Mouse (Mus musculus) MEL (cell line): ENCODE measurements around the gene Hist1h2ac. TPM values are rescaled to one million over a fixed set of nuclear protein-coding genes. Genes with fewer than 3 reads are reported as not detected.
A peak's percentile ranks its signal among the peaks of the same experiment; 100 is the strongest.

Experiments used
- DNase-seq: peaks from one replicate; pipeline ENCODE4 v3.0.0; 2011; ENCODE audit warnings: low read depth, low spot score
- H3K27ac ChIP-seq: 2 replicates; pipeline ENCODE4 v1.5.1; 2012; ENCODE audit warnings: low read depth, mild to moderate bottlenecking, control low read depth, low read length, moderate library complexity; ENCODE audit not compliant: control insufficient read depth
- H3K27me3 ChIP-seq, 2 experiments: fragments of 150-350 bp in 1 of 2; sonication (generic) in 1 of 2; 2 replicates each; pipeline ENCODE4 v1.6.1; 2012; ENCODE audit warnings: low read length in 2 of 2, mild to moderate bottlenecking in 2 of 2, improper control_type of control experiment in 1 of 2, moderate library complexity in 1 of 2; ENCODE audit not compliant: insufficient read depth in 2 of 2, control insufficient read depth in 1 of 2
- H3K36me3 ChIP-seq, 2 experiments: 2 replicates each; pipeline ENCODE4 v1.6.1; 2012 to 2014; ENCODE audit warnings: low read length in 2 of 2, improper control_type of control experiment in 1 of 2, inconsistent platforms in 1 of 2, mild to moderate bottlenecking in 1 of 2; ENCODE audit not compliant: insufficient read depth in 2 of 2, control insufficient read depth in 1 of 2
- H3K4me1 ChIP-seq, 2 experiments: fragments of 150-350 bp in 1 of 2; sonication (generic) in 1 of 2; 2 replicates each; pipeline ENCODE4 v1.6.1; 2012; ENCODE audit warnings: low read length in 2 of 2, improper control_type of control experiment in 1 of 2, mild to moderate bottlenecking in 1 of 2; ENCODE audit not compliant: insufficient read depth in 2 of 2, control insufficient read depth in 1 of 2
- H3K4me3 ChIP-seq, 2 experiments: fragments of 150-350 bp in 1 of 2; sonication (generic) in 1 of 2; 2 replicates each; pipeline ENCODE4 v1.5.1; 2012; ENCODE audit warnings: low read depth in 2 of 2, low read length in 2 of 2, mild to moderate bottlenecking in 2 of 2, moderate library complexity in 2 of 2, control low read depth in 1 of 2, improper control_type of control experiment in 1 of 2; ENCODE audit not compliant: control insufficient read depth in 1 of 2, insufficient read depth in 1 of 2
- H3K79me2 ChIP-seq: 2 replicates; pipeline ENCODE4 v1.6.1; 2012; ENCODE audit warnings: mild to moderate bottlenecking, low read length, moderate library complexity; ENCODE audit not compliant: control insufficient read depth, poor library complexity, insufficient read depth
- H3K9ac ChIP-seq: 2 replicates; pipeline ENCODE4 v1.6.1; 2012; ENCODE audit warnings: low read depth, mild to moderate bottlenecking, control low read depth, low read length, moderate library complexity; ENCODE audit not compliant: control insufficient read depth, poor library complexity, severe bottlenecking
- H3K9me3 ChIP-seq: fragments of 150-350 bp; sonication (generic); replicated peaks from 2 replicates; pipeline ENCODE4 v1.6.1; 2012; ENCODE audit warnings: mild to moderate bottlenecking, low read length, improper control_type of control experiment, moderate library complexity; ENCODE audit not compliant: insufficient read depth
- BHLHE40 ChIP-seq: IDR thresholded peaks from 2 replicates; pipeline ENCODE4 v1.6.1; 2012; ENCODE audit warnings: low read depth, mild to moderate bottlenecking, inconsistent platforms, low read length, improper control_type of control experiment, borderline replicate concordance
- CHD1 ChIP-seq: IDR thresholded peaks from 2 replicates; pipeline ENCODE4 v1.6.1; 2012; ENCODE audit warnings: low read depth, mild to moderate bottlenecking, inconsistent platforms, low read length, improper control_type of control experiment
- E2F4 ChIP-seq: IDR thresholded peaks from 2 replicates; pipeline ENCODE4 v1.6.1; 2011; ENCODE audit warnings: low read depth, low read length, improper control_type of control experiment, borderline replicate concordance
- EP300 ChIP-seq, 2 experiments: IDR thresholded peaks; 2 replicates each; pipeline ENCODE4 v1.6.1; 2011; ENCODE audit warnings: improper control_type of control experiment in 2 of 2, low read length in 2 of 2, low read depth in 1 of 2, mild to moderate bottlenecking in 1 of 2
- ETS1 ChIP-seq: IDR thresholded peaks from 2 replicates; pipeline ENCODE4 v1.6.1; 2012; ENCODE audit warnings: low read depth, mild to moderate bottlenecking, inconsistent platforms, low read length, improper control_type of control experiment, moderate library complexity
- GATA1 ChIP-seq: IDR thresholded peaks from 2 replicates; pipeline ENCODE4 v1.6.1; 2011; ENCODE audit warnings: low read depth, low read length, improper control_type of control experiment
- HCFC1 ChIP-seq: IDR thresholded peaks from 2 replicates; pipeline ENCODE4 v1.6.1; 2012; ENCODE audit warnings: low read depth, mild to moderate bottlenecking, inconsistent platforms, low read length, improper control_type of control experiment, moderate library complexity
- JUND ChIP-seq: IDR thresholded peaks from 2 replicates; pipeline ENCODE4 v1.6.1; 2011; ENCODE audit warnings: low read depth, mild to moderate bottlenecking, improper control_type of control experiment, low read length
- KAT2A ChIP-seq: conservative IDR thresholded peaks from 2 replicates; pipeline ENCODE4 v1.6.1; 2012; ENCODE audit warnings: low read depth, low read length, improper control_type of control experiment, inconsistent platforms
- MAFK ChIP-seq: IDR thresholded peaks from 2 replicates; pipeline ENCODE4 v1.6.1; 2011; ENCODE audit warnings: low read depth, mild to moderate bottlenecking, low read length, improper control_type of control experiment, borderline replicate concordance
- MAX ChIP-seq: IDR thresholded peaks from 2 replicates; pipeline ENCODE4 v1.6.1; 2011; ENCODE audit warnings: low read length, improper control_type of control experiment
- MAZ ChIP-seq: IDR thresholded peaks from 2 replicates; pipeline ENCODE4 v1.6.1; 2012; ENCODE audit warnings: low read depth, mild to moderate bottlenecking, inconsistent platforms, low read length, improper control_type of control experiment
- MEF2A ChIP-seq: IDR thresholded peaks from 2 replicates; pipeline ENCODE4 v1.6.1; 2014; ENCODE audit warnings: low read depth, mild to moderate bottlenecking, inconsistent platforms, low read length, improper control_type of control experiment; ENCODE audit not compliant: poor library complexity, insufficient replicate concordance, severe bottlenecking; ENCODE audit errors: extremely low read depth
- MXI1 ChIP-seq: IDR thresholded peaks from 2 replicates; pipeline ENCODE4 v1.6.1; 2011; ENCODE audit warnings: mild to moderate bottlenecking, low read depth, low read length, improper control_type of control experiment
- MYB ChIP-seq: IDR thresholded peaks from 2 replicates; pipeline ENCODE4 v1.6.1; 2011; ENCODE audit warnings: mild to moderate bottlenecking, low read depth, low read length, improper control_type of control experiment
- MYC ChIP-seq: IDR thresholded peaks from 2 replicates; pipeline ENCODE4 v1.6.1; 2011; ENCODE audit warnings: low read depth, mild to moderate bottlenecking, low read length, improper control_type of control experiment, moderate library complexity
- NELFE ChIP-seq: IDR thresholded peaks from 2 replicates; pipeline ENCODE4 v1.6.1; 2011; ENCODE audit warnings: low read depth, low read length, improper control_type of control experiment
- NRF1 ChIP-seq: IDR thresholded peaks from 2 replicates; pipeline ENCODE4 v1.6.1; 2014; ENCODE audit warnings: low read depth, mild to moderate bottlenecking, inconsistent platforms, low read length, improper control_type of control experiment, moderate library complexity; ENCODE audit not compliant: poor library complexity, insufficient read depth, severe bottlenecking
- POLR2A ChIP-seq, 2 experiments: IDR thresholded peaks; 2 replicates each; pipeline ENCODE4 v1.6.1; 2011 to 2012; ENCODE audit warnings: low read length in 2 of 2, mild to moderate bottlenecking in 2 of 2, control low read depth in 1 of 2, improper control_type of control experiment in 1 of 2, low read depth in 1 of 2, moderate library complexity in 1 of 2; ENCODE audit not compliant: control insufficient read depth in 1 of 2, insufficient read depth in 1 of 2, poor library complexity in 1 of 2
- POLR2AphosphoS2 ChIP-seq: IDR thresholded peaks from 2 replicates; pipeline ENCODE4 v1.6.1; 2011; ENCODE audit warnings: low read length, improper control_type of control experiment
- POLR2AphosphoS5 ChIP-seq: IDR thresholded peaks from 2 replicates; pipeline ENCODE4 v1.6.1; 2012; ENCODE audit warnings: low read depth, borderline replicate concordance, mild to moderate bottlenecking, inconsistent platforms, low read length, moderate library complexity, mixed read lengths
- RCOR1 ChIP-seq: IDR thresholded peaks from 2 replicates; pipeline ENCODE4 v1.6.1; 2012; ENCODE audit warnings: low read depth, mild to moderate bottlenecking, inconsistent platforms, low read length, improper control_type of control experiment
- SIN3A ChIP-seq: IDR thresholded peaks from 2 replicates; pipeline ENCODE4 v1.6.1; 2012; ENCODE audit warnings: low read length, improper control_type of control experiment, inconsistent platforms
- SMC3 ChIP-seq: IDR thresholded peaks from 2 replicates; pipeline ENCODE4 v1.6.1; 2011; ENCODE audit warnings: low read depth, low read length, improper control_type of control experiment
- TCF12 ChIP-seq: IDR thresholded peaks from 2 replicates; pipeline ENCODE4 v1.6.1; 2014; ENCODE audit warnings: low read depth, mild to moderate bottlenecking, inconsistent platforms, low read length, improper control_type of control experiment, moderate library complexity
- UBTF ChIP-seq: IDR thresholded peaks from 2 replicates; pipeline ENCODE4 v1.6.1; 2012; ENCODE audit warnings: low read depth, mild to moderate bottlenecking, inconsistent platforms, low read length, improper control_type of control experiment, moderate library complexity, borderline replicate concordance; ENCODE audit not compliant: insufficient read depth
- USF1 ChIP-seq: IDR thresholded peaks from 2 replicates; pipeline ENCODE4 v1.6.1; 2014; ENCODE audit warnings: low read depth, mild to moderate bottlenecking, inconsistent platforms, low read length, improper control_type of control experiment, moderate library complexity
- USF2 ChIP-seq, 2 experiments: IDR thresholded peaks; 2 replicates each; pipeline ENCODE4 v1.6.1; 2011 to 2012; ENCODE audit warnings: improper control_type of control experiment in 2 of 2, low read length in 2 of 2, borderline replicate concordance in 1 of 2, inconsistent platforms in 1 of 2, low read depth in 1 of 2, mild to moderate bottlenecking in 1 of 2; ENCODE audit not compliant: insufficient read depth in 1 of 2
- ZC3H11A ChIP-seq: IDR thresholded peaks from 2 replicates; pipeline ENCODE4 v1.6.1; 2012; ENCODE audit warnings: low read depth, mild to moderate bottlenecking, inconsistent platforms, low read length, improper control_type of control experiment
- ZKSCAN1 ChIP-seq: IDR thresholded peaks from 2 replicates; pipeline ENCODE4 v1.6.1; 2012; ENCODE audit warnings: low read depth, mild to moderate bottlenecking, inconsistent platforms, low read length, improper control_type of control experiment, moderate library complexity
- ZNF384 ChIP-seq: IDR thresholded peaks from 2 replicates; pipeline ENCODE4 v1.6.1; 2012; ENCODE audit warnings: low read depth, mild to moderate bottlenecking, inconsistent platforms, low read length, improper control_type of control experiment
- polyA plus RNA-seq, 2 experiments: library from polyadenylated mRNA; stranded (reverse) in 1 of 2; unstranded in 1 of 2; fragments of >175 nt in 1 of 2; fragments of >200 nt in 1 of 2; gene quantifications; 2 replicates each; pipeline versions ENCODE4 v1.2.1 to v1.2.4; 2012; ENCODE audit warnings: low replicate concordance in 2 of 2, low read depth in 1 of 2; ENCODE audit not compliant: insufficient read length in 2 of 2, insufficient read depth in 1 of 2, missing spikeins in 1 of 2
- total RNA-seq: library from RNA; depleted of rRNA; stranded (reverse); fragments of 300-350 nt; gene quantifications from 2 replicates; pipeline ENCODE4 v1.2.3, GENCODE M21; 2012

Gene Hist1h2ac
- total and polyA plus RNA-seq, 3 experiments: 0.15 to 123 TPM; not detected in 1

DNA sequence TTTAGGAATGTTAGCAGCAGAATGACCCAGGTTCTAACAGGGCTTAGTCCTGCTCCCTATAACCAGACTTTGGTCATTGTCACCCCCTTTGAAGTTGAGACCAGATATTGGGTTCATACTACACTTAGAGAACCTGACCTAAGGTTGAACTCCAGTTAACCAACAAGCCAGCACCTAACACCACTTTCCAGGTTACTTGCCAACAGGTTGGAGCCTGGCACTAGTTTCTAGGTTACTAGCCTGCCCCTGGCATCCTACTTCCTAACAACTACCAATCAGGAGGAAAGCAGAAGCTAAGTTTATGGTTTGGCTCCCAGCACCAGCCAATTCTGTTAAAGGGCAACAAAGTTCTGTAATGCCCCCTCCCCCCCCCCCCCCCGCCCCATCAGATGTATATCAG lies 41.5 kb upstream of the Hist1h2ac start:
- peaks cover 0 to 15% of the 10 kb centered on the region in 2 experiments; a peak in 2 of 4 replicates for H3K36me3 ChIP-seq
- H3K4me1 ChIP-seq: peaks cover 7 to 23% of the 10 kb centered on the region in 2 experiments
- no peaks in the 10 kb centered on the region for H3K9me3 ChIP-seq
- TF ChIP-seq ETS1 (0 out of 2 replicates have a peak, but pooled peaks have one; percentile 3), CHD1 (no peak)
- H3K79me2 ChIP-seq: no peaks in the 10 kb centered on the region
- no peaks in the 10 kb centered on the region for H3K27me3 ChIP-seq
- H3K4me3 ChIP-seq: no peak overlapping the region
- no peak overlapping the region; the same call in 1 of the 2 replicates for H3K9ac ChIP-seq
- H3K27ac ChIP-seq: no peak overlapping the region
- peak; percentile 36 for DNase-seq

DNA sequence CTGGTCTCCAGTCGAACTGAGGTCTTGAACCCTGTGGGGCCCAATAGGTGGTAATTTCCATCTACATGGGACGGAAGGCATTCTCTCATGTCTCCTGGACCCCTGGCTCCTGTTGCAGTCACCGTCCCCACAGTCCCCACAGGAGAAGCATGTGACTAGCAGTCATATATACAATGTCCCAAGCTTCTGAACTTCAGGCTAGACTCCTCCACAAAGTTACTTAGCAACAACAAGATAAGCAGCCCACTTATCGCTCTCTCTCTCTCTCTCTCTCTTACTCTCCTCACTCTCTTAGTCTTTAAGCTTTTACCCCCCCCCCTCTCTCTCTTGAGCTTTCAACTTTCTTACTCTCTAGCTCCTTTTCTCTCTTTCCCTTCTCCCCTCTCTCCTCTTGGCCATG lies 40.5 kb upstream of the Hist1h2ac start:
- peaks cover 7 to 23% of the 10 kb centered on the region in 2 experiments for H3K4me1 ChIP-seq
- TF ChIP-seq KAT2A (no peak), MEF2A (no peak), SMC3 (no peak), BHLHE40 (no peak), ETS1 (peak; percentile 74; the same call in 1 of the 2 replicates), ZC3H11A (no peak), MYC (peak; percentile 71), MXI1 (peak; percentile 79), POLR2AphosphoS5 (no peak), USF2 (IDR thresholded peaks at IDR 0.05; ENCODE audit: borderline replicate concordance in 1 of 2, insufficient read depth in 1 of 2, low read depth in 1 of 2, low read length in 2 of 2) (no peak), POLR2A (IDR thresholded peaks at IDR 0.05; ENCODE audit: control insufficient read depth in 1 of 2, insufficient read depth in 1 of 2, low read depth in 1 of 2, low read length in 2 of 2, poor library complexity in 1 of 2) (no peak), MAFK (no peak), ZNF384 (no peak), MAZ (peak; percentile 74; the same call in 1 of the 2 replicates), JUND (peak; percentile 99), HCFC1 (peak; percentile 35; the same call in 1 of the 2 replicates), MYB (no peak), MAX (peak; percentile 70), UBTF (no peak), EP300 (IDR thresholded peaks at IDR 0.05; ENCODE audit: low read depth in 1 of 2, low read length in 2 of 2) (peak; percentile 69 to 84), RCOR1 (peak; percentile 79), TCF12 (0 out of 2 replicates have a peak, but pooled peaks have one; percentile 31), USF1 (peak; percentile 63), ZKSCAN1 (no peak), POLR2AphosphoS2 (no peak), NELFE (no peak), E2F4 (no peak), SIN3A (peak; percentile 79), GATA1 (peak; percentile 97), NRF1 (no peak)

More for the DNA sequence above, 40.5 kb upstream of the Hist1h2ac start:
- H3K79me2 ChIP-seq: no peaks in the 10 kb centered on the region
- H3K27ac ChIP-seq: peak overlapping the region; percentile 70
- no peaks in the 10 kb centered on the region for H3K9me3 ChIP-seq
- peak overlapping the region; percentile 50 for H3K9ac ChIP-seq
- H3K4me3 ChIP-seq: peak overlapping the region; percentile 40 to 43
- H3K36me3 ChIP-seq: peaks cover 0 to 15% of the 10 kb centered on the region in 2 experiments; a peak in 2 of 4 replicates
- no peaks in the 10 kb centered on the region for H3K27me3 ChIP-seq
- DNase-seq: peak; percentile 76
